Mouse (Mus musculus): ENCODE data around the gene Adamtsl4.

DNA sequence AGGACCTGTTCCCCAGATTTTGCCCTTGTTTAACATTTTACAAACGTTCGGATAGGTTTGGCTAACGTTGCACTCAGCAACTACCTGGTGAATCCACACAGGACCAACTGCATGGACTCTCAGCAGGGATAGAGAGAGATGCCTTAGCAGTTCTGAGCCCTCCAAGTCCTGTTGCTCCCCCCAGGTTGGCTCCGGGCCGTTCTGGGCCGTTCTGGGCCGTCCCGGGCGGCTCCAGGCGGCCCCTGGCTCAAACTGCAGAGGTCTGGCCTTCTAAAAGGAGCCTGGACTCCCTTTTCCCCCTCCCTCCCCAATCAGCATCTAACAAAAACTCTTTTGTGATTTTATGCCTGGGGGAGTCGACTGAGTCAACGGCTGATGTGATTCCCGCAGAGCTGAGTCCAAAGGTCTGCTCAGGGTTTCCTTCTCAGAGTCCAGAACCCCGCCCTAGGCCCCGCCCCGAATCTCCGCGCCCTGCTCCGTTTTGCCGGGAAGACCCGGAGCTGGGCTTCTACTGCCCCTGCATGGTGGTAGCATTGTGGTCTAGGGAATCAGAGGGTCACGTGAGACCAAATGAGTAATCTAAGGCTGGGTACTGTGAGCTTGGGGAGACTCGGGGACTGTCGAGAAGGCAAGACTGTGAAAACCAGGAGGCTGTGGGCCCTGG lies 14.3 kb upstream of the Adamtsl4 start:
- no peak for TF ChIP-seq CTCF (IDR thresholded peaks at IDR 0.05; ENCODE audit: extremely low read depth, insufficient read depth, insufficient read length, insufficient replicate concordance)
- TF ChIP-seq POLR2A (IDR thresholded peaks at IDR 0.05; ENCODE audit: low read depth, low read length), result no peak

Data from spleen, adult 2 months (tissue).